Mouse (Mus musculus) MEL (cell line): ENCODE results near the gene Pfkfb1.

Source experiments
- BHLHE40 ChIP-seq: IDR thresholded peaks from 2 replicates; pipeline ENCODE4 v1.6.1; 2012; ENCODE audit warnings: low read depth, mild to moderate bottlenecking, inconsistent platforms, low read length, improper control_type of control experiment, borderline replicate concordance
- CHD1 ChIP-seq: IDR thresholded peaks from 2 replicates; pipeline ENCODE4 v1.6.1; 2012; ENCODE audit warnings: low read depth, mild to moderate bottlenecking, inconsistent platforms, low read length, improper control_type of control experiment
- CTCF ChIP-seq, 3 experiments: IDR thresholded peaks in 2 of 3; conservative IDR thresholded peaks in 1 of 3; 2 replicates each; pipeline ENCODE4 v1.5.1; 2011 to 2012; ENCODE audit warnings: low read length in 3 of 3, low read depth in 2 of 3, mild to moderate bottlenecking in 2 of 3, improper control_type of control experiment in 1 of 3, inconsistent platforms in 1 of 3, mixed read lengths in 1 of 3, moderate library complexity in 1 of 3; ENCODE audit not compliant: control insufficient read depth in 1 of 3, insufficient read depth in 1 of 3, poor library complexity in 1 of 3, severe bottlenecking in 1 of 3
- E2F4 ChIP-seq: IDR thresholded peaks from 2 replicates; pipeline ENCODE4 v1.6.1; 2011; ENCODE audit warnings: low read depth, low read length, improper control_type of control experiment, borderline replicate concordance
- ETS1 ChIP-seq: IDR thresholded peaks from 2 replicates; pipeline ENCODE4 v1.6.1; 2012; ENCODE audit warnings: low read depth, mild to moderate bottlenecking, inconsistent platforms, low read length, improper control_type of control experiment, moderate library complexity
- MAX ChIP-seq: IDR thresholded peaks from 2 replicates; pipeline ENCODE4 v1.6.1; 2011; ENCODE audit warnings: low read length, improper control_type of control experiment
- MXI1 ChIP-seq: IDR thresholded peaks from 2 replicates; pipeline ENCODE4 v1.6.1; 2011; ENCODE audit warnings: mild to moderate bottlenecking, low read depth, low read length, improper control_type of control experiment
- POLR2A ChIP-seq, 2 experiments: IDR thresholded peaks; 2 replicates each; pipeline ENCODE4 v1.6.1; 2011 to 2012; ENCODE audit warnings: low read length in 2 of 2, mild to moderate bottlenecking in 2 of 2, control low read depth in 1 of 2, improper control_type of control experiment in 1 of 2, low read depth in 1 of 2, moderate library complexity in 1 of 2; ENCODE audit not compliant: control insufficient read depth in 1 of 2, insufficient read depth in 1 of 2, poor library complexity in 1 of 2
- POLR2AphosphoS5 ChIP-seq: IDR thresholded peaks from 2 replicates; pipeline ENCODE4 v1.6.1; 2012; ENCODE audit warnings: low read depth, borderline replicate concordance, mild to moderate bottlenecking, inconsistent platforms, low read length, moderate library complexity, mixed read lengths
- RCOR1 ChIP-seq: IDR thresholded peaks from 2 replicates; pipeline ENCODE4 v1.6.1; 2012; ENCODE audit warnings: low read depth, mild to moderate bottlenecking, inconsistent platforms, low read length, improper control_type of control experiment
- TCF12 ChIP-seq: IDR thresholded peaks from 2 replicates; pipeline ENCODE4 v1.6.1; 2014; ENCODE audit warnings: low read depth, mild to moderate bottlenecking, inconsistent platforms, low read length, improper control_type of control experiment, moderate library complexity
- USF1 ChIP-seq: IDR thresholded peaks from 2 replicates; pipeline ENCODE4 v1.6.1; 2014; ENCODE audit warnings: low read depth, mild to moderate bottlenecking, inconsistent platforms, low read length, improper control_type of control experiment, moderate library complexity
- ZC3H11A ChIP-seq: IDR thresholded peaks from 2 replicates; pipeline ENCODE4 v1.6.1; 2012; ENCODE audit warnings: low read depth, mild to moderate bottlenecking, inconsistent platforms, low read length, improper control_type of control experiment
- ZKSCAN1 ChIP-seq: IDR thresholded peaks from 2 replicates; pipeline ENCODE4 v1.6.1; 2012; ENCODE audit warnings: low read depth, mild to moderate bottlenecking, inconsistent platforms, low read length, improper control_type of control experiment, moderate library complexity

GRCm38 (mm10) chrX:150595016-150595760 is 7.2 kb downstream of the Pfkfb1 start:
- TF ChIP-seq MXI1 (no peak), POLR2A (IDR thresholded peaks at IDR 0.05; ENCODE audit: control insufficient read depth in 1 of 2, insufficient read depth in 1 of 2, low read depth in 1 of 2, low read length in 2 of 2, poor library complexity in 1 of 2) (no peak), ZC3H11A (no peak), USF1 (no peak), RCOR1 (no peak), CTCF (IDR thresholded peaks at IDR 0.05 in 2 of 3, conservative IDR thresholded peaks at IDR 0.05 in 1 of 3; ENCODE audit: control insufficient read depth in 1 of 3, insufficient read depth in 1 of 3, low read depth in 2 of 3, low read length in 3 of 3, poor library complexity in 1 of 3, severe bottlenecking in 1 of 3) (no peak), CHD1 (no peak), ETS1 (no peak), E2F4 (no peak), BHLHE40 (no peak), ZKSCAN1 (no peak), MAX (no peak), TCF12 (peak; percentile 65), POLR2AphosphoS5 (no peak)
